Mouse (Mus musculus): ENCODE measurements around the gene Mok.

Mok gene

GRCm38 (mm10) chr12:110764531-110764930, 76.2 kb downstream of the Mok start:
- DNase-seq, result no peak

GRCm38 (mm10) chr12:110762321-110762720, 78.4 kb downstream of the Mok start:
- DNase-seq, result no peak

- DNase-seq, result no peak
Observed at GRCm38 (mm10) chr12:110758932-110759331, 81.8 kb downstream of the Mok start.

Data from cerebellum, adult 9-10 months (tissue).